Mouse (Mus musculus) midbrain, embryonic 16.5 days (tissue): ENCODE measurements around the gene Med17. TPM values are rescaled to one million over a fixed set of nuclear protein-coding genes. Genes with fewer than 3 reads are reported as not detected.

Source experiments
- ATAC-seq: fragments of 200-750 bp; cut with Nextera tagmentation; 2 replicates; pipeline ENCODE4 v1.8.0; 2017; ENCODE audit warnings: moderate TSS enrichment
- H3K27ac ChIP-seq: fragments of 300-500 bp; sonication (generic); 2 replicates; pipeline ENCODE4 v1.5.1; 2014; ENCODE audit warnings: mild to moderate bottlenecking, low read length, mixed read lengths
- H3K27me3 ChIP-seq: fragments of 300-500 bp; sonication (generic); 2 replicates; pipeline ENCODE4 v1.6.1; 2014; ENCODE audit warnings: low read depth, low read length, mixed read lengths; ENCODE audit not compliant: control insufficient read depth, insufficient read depth
- H3K36me3 ChIP-seq: fragments of 300-500 bp; sonication (generic); 2 replicates; pipeline ENCODE4 v1.6.1; 2014; ENCODE audit warnings: mild to moderate bottlenecking, low read length, moderate library complexity, mixed read lengths; ENCODE audit not compliant: control insufficient read depth, insufficient read depth
- H3K4me1 ChIP-seq: fragments of 300-500 bp; sonication (generic); 2 replicates; pipeline ENCODE4 v1.6.1; 2014; ENCODE audit warnings: mild to moderate bottlenecking, low read length, mixed read lengths; ENCODE audit not compliant: control insufficient read depth, insufficient read depth
- H3K4me2 ChIP-seq: fragments of 300-500 bp; sonication (generic); 2 replicates; pipeline ENCODE4 v1.6.1; 2014; ENCODE audit warnings: mild to moderate bottlenecking, low read length, mixed read lengths
- H3K4me3 ChIP-seq: fragments of 300-500 bp; sonication (generic); 2 replicates; pipeline ENCODE4 v1.5.1; 2014; ENCODE audit warnings: low read depth, mild to moderate bottlenecking, low read length, moderate library complexity, mixed read lengths
- H3K9ac ChIP-seq: fragments of 300-500 bp; sonication (generic); 2 replicates; pipeline ENCODE4 v1.6.1; 2014; ENCODE audit warnings: low read depth, low read length, mixed read lengths
- H3K9me3 ChIP-seq: fragments of 300-500 bp; sonication (generic); replicated peaks from 2 replicates; pipeline ENCODE4 v1.6.1; 2014; ENCODE audit warnings: mild to moderate bottlenecking, low read length, mixed read lengths; ENCODE audit not compliant: control insufficient read depth, poor library complexity, severe bottlenecking
- WGBS: fragments of 180-500 bp; shearing (Covaris S2); extraction: QIAGEN DNeasy Blood & Tissue Kit; methylation state at CpG from one replicate; pipeline ENCODE4 v1.1.7; 2014; 5-methylcytosine and 5-hydroxymethylcytosine counted together
- polyA plus RNA-seq: library from polyadenylated mRNA; unstranded; fragments of >200 nt; fragmentation: Nextera tagmentation; extraction: Ambion mirVana; gene quantifications from 2 replicates; pipeline ENCODE4 v1.2.1, GENCODE M21; 2015

The Med17 gene
- polyA plus RNA-seq, 1 experiment from 2014 or later: 29.1 TPM

- Histone ChIP-seq H3K27ac (no peak overlapping the region), H3K4me1 (no peaks in the 10 kb centered on the region), H3K27me3 (no peaks in the 10 kb centered on the region), H3K9me3 (no peaks in the 10 kb centered on the region), H3K4me2 (no peak overlapping the region), H3K9ac (no peak overlapping the region), H3K36me3 (peaks cover 7% of the 10 kb centered on the region; the same call in 1 of the 2 replicates), H3K4me3 (no peak overlapping the region)
- ATAC-seq: no peak
- 94% methylated on average over 5 of the region's 5 CpGs for WGBS
Measured at GRCm38 (mm10) chr9:15300056-15300455, 20.3 kb upstream of the Med17 start.

DNA sequence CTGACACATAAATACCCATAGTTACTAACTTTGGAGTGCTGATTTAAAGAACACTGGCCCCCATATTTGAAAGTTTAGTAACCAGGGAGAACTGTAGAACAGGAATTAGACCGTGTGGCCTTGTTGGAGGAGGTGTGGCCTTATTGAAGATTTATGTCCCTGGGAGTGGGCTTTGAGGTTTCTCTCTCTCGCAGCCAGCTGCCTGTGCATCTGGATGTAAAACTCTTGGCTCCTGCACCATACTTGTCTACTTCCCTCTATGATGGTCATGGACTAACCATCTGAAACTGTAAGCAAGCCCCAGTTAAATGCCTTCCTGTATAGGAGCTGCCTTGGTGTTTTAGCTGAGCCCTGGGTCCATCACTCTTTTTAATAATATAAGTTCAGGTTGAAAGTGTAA, 18.7 kb upstream of the Med17 start:
- Histone ChIP-seq H3K9ac (no peak overlapping the region), H3K4me3 (no peak overlapping the region), H3K9me3 (no peaks in the 10 kb centered on the region), H3K27ac (no peak overlapping the region), H3K36me3 (peaks cover 7% of the 10 kb centered on the region; the same call in 1 of the 2 replicates), H3K4me1 (no peaks in the 10 kb centered on the region), H3K4me2 (no peak overlapping the region), H3K27me3 (no peaks in the 10 kb centered on the region)
- WGBS: 62% methylated on average over 2 of the region's 2 CpGs
- no peak for ATAC-seq

GRCm38 (mm10) chr9:15297112-15297511, 17.4 kb upstream of the Med17 start:
- no peak overlapping the region for H3K9ac ChIP-seq
- ATAC-seq: no peak
- WGBS: 92% methylated on average over 7 of the region's 7 CpGs

DNA sequence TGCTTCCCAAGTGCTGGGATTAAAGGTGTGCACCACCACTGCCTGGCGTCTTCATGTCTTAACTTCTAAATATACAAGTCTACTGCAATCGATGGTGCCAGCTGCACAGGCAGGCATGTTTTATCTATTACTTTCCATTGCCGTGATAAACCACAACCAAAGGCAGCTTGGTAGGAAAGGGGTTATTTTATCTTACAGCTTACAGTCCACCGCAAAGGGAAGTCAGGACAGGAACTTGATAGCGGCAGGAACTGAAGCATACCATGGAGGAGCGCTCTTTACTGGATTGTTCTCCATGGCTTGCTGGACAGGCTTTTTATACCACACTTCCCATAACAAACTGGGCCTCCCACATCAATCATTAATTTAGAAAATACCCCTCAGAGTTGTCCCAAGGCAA, 9.5 kb upstream of the Med17 start:
- WGBS: 88% methylated on average over 6 of the region's 6 CpGs
- Histone ChIP-seq H3K36me3 (peaks cover 8% of the 10 kb centered on the region; the same call in 1 of the 2 replicates), H3K9ac (no peak overlapping the region), H3K27ac (no peak overlapping the region), H3K4me1 (no peaks in the 10 kb centered on the region), H3K27me3 (no peaks in the 10 kb centered on the region), H3K4me3 (no peak overlapping the region), H3K9me3 (no peaks in the 10 kb centered on the region), H3K4me2 (no peak overlapping the region)
- no peak for ATAC-seq

More at GRCm38 (mm10) chr9:15297112-15297511, 17.4 kb upstream of the Med17 start:
- Histone ChIP-seq H3K36me3 (peaks cover 9% of the 10 kb centered on the region; the same call in 1 of the 2 replicates), H3K4me2 (no peak overlapping the region), H3K4me1 (no peaks in the 10 kb centered on the region), H3K9me3 (no peaks in the 10 kb centered on the region), H3K27me3 (no peaks in the 10 kb centered on the region), H3K27ac (no peak overlapping the region), H3K4me3 (no peak overlapping the region)

DNA sequence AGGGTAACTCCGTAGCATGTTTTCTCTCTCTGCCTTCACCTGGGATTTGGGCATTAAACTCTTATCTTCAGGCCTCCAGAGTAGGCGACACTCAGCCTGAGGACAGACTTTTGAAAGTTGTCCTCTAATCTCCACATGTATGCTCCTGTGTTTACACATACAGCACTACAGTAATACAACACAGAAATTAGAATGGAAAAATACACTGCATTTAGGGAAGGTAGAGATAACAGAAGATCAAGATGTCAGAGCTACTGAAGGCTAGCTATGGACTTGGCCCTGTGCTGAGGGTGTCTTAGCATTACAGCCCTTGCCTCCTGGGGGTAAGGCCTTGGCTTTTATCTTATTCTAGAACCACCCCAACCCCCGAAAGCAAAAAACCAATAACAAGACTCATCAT, 8.7 kb upstream of the Med17 start:
- no peaks in the 10 kb centered on the region for H3K4me1 ChIP-seq
- no peak for ATAC-seq
- WGBS: 90% methylated on average over 3 of the region's 3 CpGs

GRCm38 (mm10) chr9:15287846-15288245, 8.1 kb upstream of the Med17 start:
- Histone ChIP-seq H3K27me3 (no peaks in the 10 kb centered on the region), H3K4me2 (no peak overlapping the region), H3K9me3 (no peaks in the 10 kb centered on the region), H3K9ac (no peak overlapping the region), H3K4me1 (no peaks in the 10 kb centered on the region), H3K36me3 (peaks cover 6% of the 10 kb centered on the region; the same call in 1 of the 2 replicates), H3K27ac (no peak overlapping the region), H3K4me3 (no peak overlapping the region)
- WGBS: 59% methylated on average over 6 of the region's 6 CpGs
- no peak for ATAC-seq

More for the DNA sequence above, 8.7 kb upstream of the Med17 start:
- H3K4me3 ChIP-seq: no peak overlapping the region
- H3K27ac ChIP-seq: no peak overlapping the region
- peaks cover 8% of the 10 kb centered on the region; the same call in 1 of the 2 replicates for H3K36me3 ChIP-seq
- no peak overlapping the region for H3K4me2 ChIP-seq
- no peak overlapping the region for H3K9ac ChIP-seq
- no peaks in the 10 kb centered on the region for H3K27me3 ChIP-seq
- H3K9me3 ChIP-seq: no peaks in the 10 kb centered on the region

DNA sequence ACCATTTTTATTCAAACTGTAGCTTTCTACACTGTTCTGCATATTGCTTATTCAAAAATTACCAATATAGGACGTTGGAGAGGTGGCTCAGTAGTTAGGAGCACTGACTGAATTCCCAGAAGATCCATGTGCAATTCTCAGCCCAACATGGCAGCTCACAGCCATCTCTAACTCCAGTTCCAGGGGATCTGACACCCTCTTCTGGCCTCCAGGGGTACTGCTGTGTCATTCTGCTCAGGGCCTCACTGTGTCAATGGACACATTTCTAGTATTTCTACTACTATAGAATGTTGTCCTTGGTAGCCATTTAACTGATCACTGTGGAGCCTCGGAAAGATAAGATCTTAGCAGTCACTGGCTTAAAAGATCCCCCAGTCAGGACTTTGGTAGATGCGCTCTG, 5.7 kb upstream of the Med17 start:
- no peaks in the 10 kb centered on the region for H3K27me3 ChIP-seq
- ATAC-seq: no peak
- H3K9ac ChIP-seq: no peak overlapping the region
- H3K4me3 ChIP-seq: no peak overlapping the region
- H3K4me1 ChIP-seq: peaks cover 5% of the 10 kb centered on the region
- no peaks in the 10 kb centered on the region for H3K9me3 ChIP-seq
- peaks cover 4% of the 10 kb centered on the region; the same call in 1 of the 2 replicates for H3K36me3 ChIP-seq
- 75% methylated on average over 3 of the region's 3 CpGs for WGBS
- H3K4me2 ChIP-seq: no peak overlapping the region
- no peak overlapping the region for H3K27ac ChIP-seq

DNA sequence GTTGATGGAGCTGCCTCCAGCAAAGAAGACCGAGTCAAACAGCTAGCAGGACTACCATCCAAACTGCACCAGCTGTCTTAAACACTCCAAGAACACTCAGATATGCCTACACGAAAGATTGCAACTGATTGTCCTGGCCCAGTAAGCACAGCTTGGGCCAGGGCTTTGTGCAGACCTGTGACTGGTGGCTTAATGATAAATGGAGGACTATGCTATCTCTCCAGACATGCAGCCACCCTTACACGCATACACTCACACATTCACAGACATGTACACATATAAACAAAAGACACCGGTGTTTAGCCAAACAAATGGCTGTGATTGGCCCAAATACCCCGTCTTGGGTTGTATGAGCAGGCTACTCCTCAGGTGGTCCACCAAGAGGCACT, 754 bp upstream of the Med17 start:
- no peak overlapping the region for H3K27ac ChIP-seq

DNA sequence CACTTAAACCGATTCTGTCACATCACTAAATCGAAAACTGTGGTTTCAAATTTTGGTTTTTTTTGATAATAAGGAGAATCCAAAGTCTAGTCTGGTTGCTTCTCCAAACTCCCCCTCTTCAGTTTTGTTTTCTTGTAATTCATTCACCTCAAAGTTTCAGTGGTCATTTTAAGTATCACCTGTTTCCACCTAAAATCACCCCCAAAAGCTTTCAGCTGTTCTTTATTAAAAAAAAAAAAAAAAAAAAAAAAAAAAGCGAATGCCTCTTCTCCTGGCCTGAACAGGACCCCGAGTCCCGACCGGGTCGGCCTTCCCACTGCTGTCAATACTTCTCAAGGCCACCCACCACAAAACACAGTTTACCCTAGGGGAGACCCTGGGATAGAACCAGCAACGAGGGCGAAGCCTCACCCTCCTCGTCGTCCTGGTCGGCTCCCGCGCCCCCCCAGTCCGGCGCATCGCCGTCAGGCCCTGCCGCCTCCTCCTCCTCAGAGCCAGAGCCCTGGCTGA, 537 bp downstream of the Med17 start:
- WGBS: 10% methylated on average over 19 of the region's 19 CpGs
- no peak; the same call in 1 of the 2 replicates for ATAC-seq
- H3K36me3 ChIP-seq: peaks cover 13% of the 10 kb centered on the region
- no peaks in the 10 kb centered on the region for H3K9me3 ChIP-seq
- H3K9ac ChIP-seq: peak overlapping the region; percentile 99
- peak overlapping the region; percentile 89 for H3K27ac ChIP-seq
- H3K4me3 ChIP-seq: peak overlapping the region; percentile 61
- H3K4me2 ChIP-seq: peak overlapping the region; percentile 56
- H3K27me3 ChIP-seq: no peaks in the 10 kb centered on the region
- H3K4me1 ChIP-seq: peaks cover 20% of the 10 kb centered on the region

More for the DNA sequence above, 754 bp upstream of the Med17 start:
- Histone ChIP-seq H3K36me3 (peaks cover 8% of the 10 kb centered on the region; the same call in 1 of the 2 replicates), H3K9me3 (no peaks in the 10 kb centered on the region), H3K27me3 (no peaks in the 10 kb centered on the region), H3K4me3 (peak overlapping the region; percentile 61), H3K4me1 (peaks cover 20% of the 10 kb centered on the region), H3K9ac (peak overlapping the region; percentile 56), H3K4me2 (peak overlapping the region; percentile 65)
- ATAC-seq: peak; percentile 16; the same call in 1 of the 2 replicates
- WGBS: 43% methylated on average over 5 of the region's 5 CpGs
